In the genomic region with DNA sequence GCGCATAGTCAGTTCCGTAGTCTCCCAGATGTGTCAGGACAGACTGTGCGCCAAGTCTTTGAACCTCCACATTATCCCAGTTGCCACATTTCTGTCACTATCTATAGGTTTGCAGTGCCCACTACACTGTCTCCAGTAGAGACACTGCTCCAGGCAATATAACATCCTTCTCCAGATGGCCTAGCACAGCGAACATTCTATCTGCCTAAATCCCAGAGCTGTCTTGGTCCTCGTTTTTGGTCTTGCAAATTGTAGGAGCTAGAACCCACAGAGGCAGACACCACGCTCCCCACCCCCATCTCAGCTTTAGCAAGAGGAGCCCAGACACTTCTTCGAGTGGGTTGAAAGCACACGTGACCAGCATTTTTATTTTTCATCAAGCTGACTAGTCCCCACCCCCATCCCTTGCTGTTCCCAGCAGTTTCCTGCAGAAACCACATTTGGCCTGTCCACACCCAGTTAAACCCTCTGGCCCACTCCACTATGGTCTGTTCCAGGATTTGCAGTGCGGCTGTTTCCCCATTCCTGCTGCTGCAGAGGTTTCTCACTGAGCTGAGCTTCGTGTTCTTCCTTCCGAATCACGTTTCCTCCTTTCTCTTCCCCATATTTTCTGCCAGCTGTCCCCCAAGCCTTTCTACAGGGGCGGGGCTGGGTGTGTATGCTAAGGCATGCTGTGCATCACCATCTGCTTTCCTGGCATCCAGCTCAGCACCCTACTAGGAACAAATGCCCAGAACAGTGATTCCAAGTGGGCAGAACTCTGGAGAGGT, we compare ENCODE assay signal across 8 mouse cellular contexts. TPM values are rescaled to one million over a fixed set of nuclear protein-coding genes. Genes with fewer than 3 reads are reported as not detected.
DNase-seq lines count a peak whose midpoint lies in the region; ATAC-seq and TF ChIP-seq lines count a peak whose summit lies in the region.

No protein-coding gene starts in this region.

- peak; percentile 45; the same call in 1 of the 2 replicates for ATAC-seq in embryonic facial prominence, embryonic 12.5 days (ENCODE audit: insufficient number of reproducible peaks, insufficient read depth, low FRiP score, low TSS enrichment)
- ATAC-seq in midbrain, embryonic 11.5 days (ENCODE audit: low FRiP score): peak; percentile 46; the same call in 1 of the 2 replicates
- ATAC-seq in stomach, embryonic 15.5 days (ENCODE audit: insufficient read depth, low FRiP score, low read depth): peak; percentile 6; the same call in 1 of the 2 replicates

- H3K27ac ChIP-seq in embryonic facial prominence, embryonic 12.5 days: peak overlapping the region; percentile 69
- H3K27ac ChIP-seq in kidney, adult 2 months (ENCODE audit: insufficient read depth, low read depth, low read length): peak overlapping the region; percentile 46
- H3K27ac ChIP-seq in limb, embryonic 10.5 days: peak overlapping the region; percentile 87
- no peak overlapping the region for H3K27ac ChIP-seq in midbrain, embryonic 11.5 days (ENCODE audit: low read depth, low read length)
- H3K27ac ChIP-seq in stomach, embryonic 15.5 days: peak overlapping the region; percentile 88

- WGBS in embryonic facial prominence, embryonic 12.5 days: 60% methylated on average over 13 of the region's 13 CpGs
- 60% methylated on average over 13 of the region's 13 CpGs for WGBS in kidney, adult 2 months
- WGBS in limb, embryonic 10.5 days: 64% methylated on average over 13 of the region's 13 CpGs
- 72% methylated on average over 13 of the region's 13 CpGs for WGBS in midbrain, embryonic 11.5 days
- WGBS in stomach, embryonic 15.5 days: 41% methylated on average over 13 of the region's 13 CpGs

- H3K9ac ChIP-seq in embryonic facial prominence, embryonic 12.5 days: peak overlapping the region; percentile 69
- H3K9ac ChIP-seq in midbrain, embryonic 11.5 days (ENCODE audit: low read length): peak overlapping the region; percentile 77
- peak overlapping the region; percentile 54; the same call in 1 of the 2 replicates for H3K9ac ChIP-seq in stomach, embryonic 15.5 days

- H3K9me3 ChIP-seq in embryonic facial prominence, embryonic 12.5 days: no peaks in the 10 kb centered on the region
- H3K9me3 ChIP-seq in limb, embryonic 10.5 days (replicated peaks): no peaks in the 10 kb centered on the region
- no peaks in the 10 kb centered on the region for H3K9me3 ChIP-seq in midbrain, embryonic 11.5 days (ENCODE audit: control insufficient read depth, low read length)
- H3K9me3 ChIP-seq in stomach, embryonic 15.5 days: no peaks in the 10 kb centered on the region

- peak overlapping the region; percentile 91 for H3K4me2 ChIP-seq in embryonic facial prominence, embryonic 12.5 days (replicated peaks)
- peak overlapping the region; percentile 93 for H3K4me2 ChIP-seq in midbrain, embryonic 11.5 days
- peak overlapping the region; percentile 76 for H3K4me2 ChIP-seq in stomach, embryonic 15.5 days

- H3K36me3 ChIP-seq in embryonic facial prominence, embryonic 12.5 days: no peaks in the 10 kb centered on the region
- no peaks in the 10 kb centered on the region for H3K36me3 ChIP-seq in kidney, adult 2 months (ENCODE audit: control insufficient read depth, insufficient read depth, low read length)
- H3K36me3 ChIP-seq in limb, embryonic 10.5 days: no peaks in the 10 kb centered on the region
- H3K36me3 ChIP-seq in midbrain, embryonic 11.5 days (ENCODE audit: control insufficient read depth, insufficient read depth, low read length): no peaks in the 10 kb centered on the region
- H3K36me3 ChIP-seq in stomach, embryonic 15.5 days: no peaks in the 10 kb centered on the region

- no peak for TF ChIP-seq POLR2A in kidney, adult 2 months (IDR thresholded peaks at IDR 0.05; ENCODE audit: low read depth, low read length)

- no peak for TF ChIP-seq CTCF in kidney, adult 2 months (conservative IDR thresholded peaks at IDR 0.05; ENCODE audit: insufficient read depth, insufficient read length, low read depth, low read length)

- H3K4me1 ChIP-seq in embryonic facial prominence, embryonic 12.5 days: peaks cover 14% of the 10 kb centered on the region
- peaks cover 5% of the 10 kb centered on the region; the same call in 1 of the 2 replicates for H3K4me1 ChIP-seq in kidney, adult 2 months (ENCODE audit: control insufficient read depth, insufficient read depth, low read length)
- peaks cover 22% of the 10 kb centered on the region for H3K4me1 ChIP-seq in limb, embryonic 10.5 days
- H3K4me1 ChIP-seq in midbrain, embryonic 11.5 days (ENCODE audit: control insufficient read depth, insufficient read depth, low read length): peaks cover 14% of the 10 kb centered on the region
- peaks cover 18% of the 10 kb centered on the region for H3K4me1 ChIP-seq in stomach, embryonic 15.5 days

- H3K27me3 ChIP-seq in embryonic facial prominence, embryonic 12.5 days: no peaks in the 10 kb centered on the region
- no peaks in the 10 kb centered on the region for H3K27me3 ChIP-seq in kidney, adult 2 months (replicated peaks; ENCODE audit: control insufficient read depth, insufficient read depth, low read length)
- no peaks in the 10 kb centered on the region for H3K27me3 ChIP-seq in limb, embryonic 10.5 days (ENCODE audit: low read depth, poor library complexity, severe bottlenecking)
- H3K27me3 ChIP-seq in midbrain, embryonic 11.5 days (ENCODE audit: control insufficient read depth, insufficient read depth, low read length): no peaks in the 10 kb centered on the region; the same call in 1 of the 2 replicates
- H3K27me3 ChIP-seq in stomach, embryonic 15.5 days (replicated peaks): no peaks in the 10 kb centered on the region

- peak overlapping the region; percentile 83 for H3K4me3 ChIP-seq in embryonic facial prominence, embryonic 12.5 days
- H3K4me3 ChIP-seq in kidney, adult 2 months (ENCODE audit: insufficient read depth, low read depth, low read length): peak overlapping the region; percentile 57
- H3K4me3 ChIP-seq in limb, embryonic 10.5 days: peak overlapping the region; percentile 91
- peak overlapping the region; percentile 72 for H3K4me3 ChIP-seq in midbrain, embryonic 11.5 days (ENCODE audit: low read depth, low read length)
- peak overlapping the region; percentile 76 for H3K4me3 ChIP-seq in stomach, embryonic 15.5 days (replicated peaks)

- peak; percentile 34 for DNase-seq in ovary, adult 18-20 months (ENCODE audit: low spot score)
- no peak for DNase-seq in ovary, postnatal 10 days (ENCODE audit: low spot score)
- peak; percentile 99 for DNase-seq in heart, adult 11 months
- peak; percentile 62 for DNase-seq in kidney, adult 2 months
- DNase-seq in limb, embryonic 10.5 days (ENCODE audit: low spot score): no peak
- no peak for DNase-seq in midbrain, embryonic 11.5 days (ENCODE audit: low spot score, missing footprints)

RNA-seq across cellular contexts. Expression of gene Chid1, which starts 0.8 kb away (rescaled TPM):
- 32.5 and 34.7 TPM in 2 replicates for polyA plus RNA-seq in embryonic facial prominence, embryonic 12.5 days (2016; fragmentation: Nextera tagmentation; extraction: Ambion mirVana)
- 34.4 and 35.6 TPM in 2 replicates for polyA plus RNA-seq in kidney, adult 2 months (2012; rRNA removed)
- polyA plus RNA-seq in limb, embryonic 10.5 days (2016; fragmentation: Nextera tagmentation; extraction: Ambion mirVana): 26.7 and 27.3 TPM in 2 replicates
- 23.3 and 26.4 TPM in 2 replicates for polyA plus RNA-seq in midbrain, embryonic 11.5 days (2014; fragmentation: Nextera tagmentation; extraction: Ambion mirVana)
- polyA plus RNA-seq in stomach, embryonic 15.5 days (2015; fragmentation: Nextera tagmentation; extraction: Ambion mirVana): 50.7 and 58.0 TPM in 2 replicates

RNA-seq across cellular contexts. Expression of gene Ap2a2, which starts 21.5 kb away (rescaled TPM):
- 99.2 and 102 TPM in 2 replicates for polyA plus RNA-seq in embryonic facial prominence, embryonic 12.5 days (2016; fragmentation: Nextera tagmentation; extraction: Ambion mirVana)
- polyA plus RNA-seq in kidney, adult 2 months (2012; rRNA removed): 94.8 and 95.4 TPM in 2 replicates
- polyA plus RNA-seq in limb, embryonic 10.5 days (2016; fragmentation: Nextera tagmentation; extraction: Ambion mirVana): 84.6 and 92.5 TPM in 2 replicates
- 76.6 and 81.1 TPM in 2 replicates for polyA plus RNA-seq in midbrain, embryonic 11.5 days (2014; fragmentation: Nextera tagmentation; extraction: Ambion mirVana)
- polyA plus RNA-seq in stomach, embryonic 15.5 days (2015; fragmentation: Nextera tagmentation; extraction: Ambion mirVana): 78.4 TPM in 2 replicates

Comparison
In these comparisons a context has a peak if more than half of its experiments do, and no peak if none do; other contexts are left out.
1. DNase-seq: peak in ovary, adult 18-20 months (single experiment), heart, adult 11 months (single experiment) and kidney, adult 2 months (single experiment); none in ovary, postnatal 10 days (single experiment), limb, embryonic 10.5 days (single experiment) and midbrain, embryonic 11.5 days (single experiment).
2. Peak in every context shown above with its lines, with median percentiles within 50 percentile points of each other: ATAC-seq, H3K4me2 ChIP-seq, H3K4me3 ChIP-seq and H3K9ac ChIP-seq.